Mouse (Mus musculus) intestine, postnatal 0 days (tissue): ENCODE data around the gene Cbx7. TPM values are rescaled to one million over a fixed set of nuclear protein-coding genes. Genes with fewer than 3 reads are reported as not detected.

Experiments used
- ATAC-seq: fragments of 200-750 bp; cut with Nextera tagmentation; 2 replicates; pipeline ENCODE4 v1.8.0; 2017; ENCODE audit warnings: mild to moderate bottlenecking, moderate TSS enrichment, moderate library complexity
- H3K27ac ChIP-seq: fragments of 300-500 bp; sonication (generic); 2 replicates; pipeline ENCODE4 v1.5.1; 2014; ENCODE audit warnings: mild to moderate bottlenecking, low read depth, low read length, moderate library complexity
- H3K27me3 ChIP-seq: fragments of 300-500 bp; sonication (generic); replicated peaks from 2 replicates; pipeline ENCODE4 v1.6.1; 2014; ENCODE audit warnings: low read length, mixed read lengths; ENCODE audit not compliant: control insufficient read depth, insufficient read depth
- H3K36me3 ChIP-seq: fragments of 300-500 bp; sonication (generic); 2 replicates; pipeline ENCODE4 v1.6.1; 2014; ENCODE audit warnings: mild to moderate bottlenecking, moderate library complexity; ENCODE audit not compliant: control insufficient read depth, insufficient read depth
- H3K4me1 ChIP-seq: fragments of 300-500 bp; sonication (generic); replicated peaks from 2 replicates; pipeline ENCODE4 v1.6.1; 2014; ENCODE audit warnings: antibody characterized with exemption, low read length, mixed read lengths; ENCODE audit not compliant: control insufficient read depth, insufficient read depth
- H3K4me2 ChIP-seq: fragments of 300-500 bp; sonication (generic); replicated peaks from 2 replicates; pipeline ENCODE4 v1.6.1; 2014; ENCODE audit warnings: low read depth, mild to moderate bottlenecking, moderate library complexity
- H3K4me3 ChIP-seq: fragments of 300-500 bp; sonication (generic); 2 replicates; pipeline ENCODE4 v1.5.1; 2014; ENCODE audit warnings: low read depth, low read length
- H3K9ac ChIP-seq: fragments of 300-500 bp; sonication (generic); 2 replicates; pipeline ENCODE4 v1.6.1; 2014; ENCODE audit warnings: mild to moderate bottlenecking, low read depth, low read length
- H3K9me3 ChIP-seq: fragments of 300-500 bp; sonication (generic); 2 replicates; pipeline ENCODE4 v1.6.1; 2016; ENCODE audit warnings: mixed run types; ENCODE audit not compliant: control insufficient read depth
- CTCF ChIP-seq: sonication (generic); IDR thresholded peaks from 2 replicates; pipeline ENCODE4 v1.5.1; 2016; ENCODE audit warnings: low read depth, mild to moderate bottlenecking, control low read depth, antibody characterized with exemption, moderate library complexity
- WGBS: fragments of 180-500 bp; shearing (Covaris S2); extraction: QIAGEN DNeasy Blood & Tissue Kit; methylation state at CpG from one replicate; pipeline ENCODE4 v1.1.7; 2014; 5-methylcytosine and 5-hydroxymethylcytosine counted together
- polyA plus RNA-seq: library from polyadenylated mRNA; unstranded; fragments of >200 nt; fragmentation: Nextera tagmentation; extraction: Ambion mirVana; gene quantifications from 2 replicates; pipeline ENCODE4 v1.2.1, GENCODE M21; 2015

The Cbx7 gene
- polyA plus RNA-seq, 1 experiment from 2014 or later = 2.5 TPM

GRCm38 (mm10) chr15:79970491-79970890 is 428 bp downstream of the Cbx7 start:
- Histone ChIP-seq H3K27me3 (no peaks in the 10 kb centered on the region), H3K4me2 (no peak overlapping the region), H3K4me1 (no peaks in the 10 kb centered on the region), H3K4me3 (no peak overlapping the region), H3K27ac (no peak overlapping the region), H3K9ac (no peak overlapping the region), H3K9me3 (no peaks in the 10 kb centered on the region), H3K36me3 (no peaks in the 10 kb centered on the region)
- WGBS = 96% methylated on average over 18 of the region's 18 CpGs
- TF ChIP-seq CTCF = no peak
- no peak for ATAC-seq

GRCm38 (mm10) chr15:79967346-79967745 is 3.6 kb downstream of the Cbx7 start:
- no peak for ATAC-seq
- Histone ChIP-seq H3K27ac (no peak overlapping the region), H3K4me1 (no peaks in the 10 kb centered on the region), H3K27me3 (no peaks in the 10 kb centered on the region), H3K4me2 (no peak overlapping the region), H3K4me3 (no peak overlapping the region), H3K36me3 (no peaks in the 10 kb centered on the region), H3K9ac (no peak overlapping the region), H3K9me3 (no peaks in the 10 kb centered on the region)
- WGBS = 80% methylated on average over 6 of the region's 6 CpGs
- no peak for TF ChIP-seq CTCF

GRCm38 (mm10) chr15:79964376-79964775 is 6.5 kb downstream of the Cbx7 start:
- no peaks in the 10 kb centered on the region for H3K27me3 ChIP-seq
- TF ChIP-seq CTCF = no peak
- H3K9me3 ChIP-seq = no peaks in the 10 kb centered on the region
- H3K4me3 ChIP-seq = no peak overlapping the region
- ATAC-seq = no peak
- no peak overlapping the region for H3K9ac ChIP-seq
- 66% methylated on average over 7 of the region's 7 CpGs for WGBS
- no peak overlapping the region for H3K4me2 ChIP-seq
- H3K4me1 ChIP-seq = no peaks in the 10 kb centered on the region
- no peaks in the 10 kb centered on the region for H3K36me3 ChIP-seq
- no peak overlapping the region for H3K27ac ChIP-seq

GRCm38 (mm10) chr15:79962661-79963060 is 8.3 kb downstream of the Cbx7 start:
- H3K4me2 ChIP-seq = no peak overlapping the region
- H3K4me1 ChIP-seq = no peaks in the 10 kb centered on the region
- no peak for ATAC-seq
- H3K27me3 ChIP-seq = no peaks in the 10 kb centered on the region
- WGBS = 86% methylated on average over 18 of the region's 18 CpGs
- no peak overlapping the region for H3K4me3 ChIP-seq
- H3K27ac ChIP-seq = no peak overlapping the region
- no peak for TF ChIP-seq CTCF
- no peak overlapping the region for H3K9ac ChIP-seq
- no peaks in the 10 kb centered on the region for H3K36me3 ChIP-seq
- H3K9me3 ChIP-seq = no peaks in the 10 kb centered on the region

- H3K9me3 ChIP-seq = no peaks in the 10 kb centered on the region
- peak; percentile 44 for TF ChIP-seq CTCF
- H3K27me3 ChIP-seq = no peaks in the 10 kb centered on the region
- H3K27ac ChIP-seq = no peak overlapping the region
- H3K9ac ChIP-seq = no peak overlapping the region
- no peaks in the 10 kb centered on the region for H3K36me3 ChIP-seq
- 0 out of 2 replicates have a peak, but pooled peaks have one; percentile 13 for ATAC-seq
- no peaks in the 10 kb centered on the region for H3K4me1 ChIP-seq
- WGBS = 71% methylated on average over 9 of the region's 9 CpGs
- no peak overlapping the region for H3K4me2 ChIP-seq
- no peak overlapping the region for H3K4me3 ChIP-seq
Measured at GRCm38 (mm10) chr15:79961366-79961921, 9.5 kb downstream of the Cbx7 start.

- H3K9me3 ChIP-seq = no peaks in the 10 kb centered on the region
- H3K4me1 ChIP-seq = no peaks in the 10 kb centered on the region
- no peaks in the 10 kb centered on the region for H3K27me3 ChIP-seq
- WGBS = 50% methylated on average over 3 of the region's 3 CpGs
- no peak overlapping the region for H3K4me2 ChIP-seq
- no peak for ATAC-seq
- H3K4me3 ChIP-seq = no peak overlapping the region
- H3K27ac ChIP-seq = no peak overlapping the region
- no peak overlapping the region for H3K9ac ChIP-seq
- H3K36me3 ChIP-seq = no peaks in the 10 kb centered on the region
- TF ChIP-seq CTCF = no peak
Measured at GRCm38 (mm10) chr15:79958418-79958817, 12.5 kb downstream of the Cbx7 start.

GRCm38 (mm10) chr15:79956559-79956958 is 14.4 kb downstream of the Cbx7 start:
- Histone ChIP-seq H3K4me2 (no peak overlapping the region), H3K36me3 (no peaks in the 10 kb centered on the region), H3K4me1 (no peaks in the 10 kb centered on the region), H3K27ac (no peak overlapping the region), H3K27me3 (no peaks in the 10 kb centered on the region), H3K9me3 (no peaks in the 10 kb centered on the region), H3K4me3 (no peak overlapping the region), H3K9ac (no peak overlapping the region)
- WGBS = 69% methylated on average over 8 of the region's 8 CpGs
- ATAC-seq = no peak
- no peak for TF ChIP-seq CTCF
